Mouse (Mus musculus): ENCODE measurements around the gene Nsf.

- TF ChIP-seq CTCF (IDR thresholded peaks at IDR 0.05; ENCODE audit: borderline replicate concordance, extremely low read depth, insufficient read depth, insufficient read length) (no peak), POLR2A (IDR thresholded peaks at IDR 0.05; ENCODE audit: borderline replicate concordance, extremely low read depth, insufficient read depth, insufficient read length, poor library complexity, severe bottlenecking) (no peak)
Observed at GRCm38 (mm10) chr11:103854294-103854693, 99.6 kb downstream of the Nsf start.

Measured in brain, embryonic 14.5 days (tissue).